Mouse (Mus musculus): ENCODE data around the gene Nr2f2.

DNA sequence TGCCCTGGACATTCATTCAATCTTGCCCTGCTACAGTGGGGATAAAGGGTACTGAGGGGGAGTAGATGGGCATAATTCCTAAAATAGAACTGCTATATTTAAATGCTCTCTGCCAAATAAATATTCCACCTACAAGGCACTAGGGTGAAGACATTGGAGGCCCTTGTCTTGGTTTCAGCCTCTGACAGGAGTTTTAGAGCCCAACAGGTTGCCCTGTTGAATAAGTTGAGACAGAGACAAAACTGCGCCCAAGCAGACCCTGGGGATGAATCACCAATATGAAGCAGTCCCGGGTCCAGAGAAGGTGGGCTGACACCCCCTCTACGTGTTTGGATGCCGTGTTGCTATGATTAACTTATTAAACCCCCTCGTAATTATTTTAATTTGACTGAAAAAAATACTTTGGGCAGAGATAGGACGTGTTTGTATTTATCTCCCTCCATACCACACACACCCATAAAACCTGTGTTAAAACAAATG lies 37.5 kb downstream of the Nr2f2 start:
- TF ChIP-seq POLR2A (IDR thresholded peaks at IDR 0.05; ENCODE audit: borderline replicate concordance, insufficient read depth, low read length) (no peak), CTCF (IDR thresholded peaks at IDR 0.05; ENCODE audit: borderline replicate concordance, insufficient read depth, low read depth, low read length) (no peak)
